ENCODE assay signal across 8 mouse cellular contexts in the genomic region with DNA sequence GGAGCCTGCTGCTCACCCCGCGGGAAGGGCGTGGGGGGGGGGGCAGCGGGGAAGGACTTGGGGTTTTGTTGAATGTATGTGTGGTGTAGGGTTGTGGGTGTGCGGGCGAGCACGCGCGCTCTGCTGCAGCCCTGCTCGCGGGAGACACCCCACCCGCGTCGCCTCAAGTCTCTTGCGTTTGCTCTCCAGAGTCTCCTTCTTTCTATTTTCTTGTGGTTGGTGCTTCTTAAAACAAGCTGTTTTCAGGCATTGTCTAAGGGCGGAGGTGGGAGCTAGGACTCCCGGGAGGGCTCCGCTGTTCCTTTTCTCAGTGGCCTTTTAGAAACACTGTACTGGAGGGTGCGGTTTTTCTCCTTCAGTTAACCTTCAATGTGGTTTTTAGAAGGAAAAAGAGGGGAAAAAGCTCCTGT. TPM values are rescaled to one million over a fixed set of nuclear protein-coding genes. Genes with fewer than 3 reads are reported as not detected.
DNase-seq lines count a peak whose midpoint lies in the region; ATAC-seq and TF ChIP-seq lines count a peak whose summit lies in the region.

Tmsb10 (minus strand) TSS at position 87 of the 410 bp plus-strand sequence.

- TF ChIP-seq CTCF in kidney, postnatal 0 days (IDR thresholded peaks at IDR 0.05; ENCODE audit: low read depth): no peak

- H3K36me3 ChIP-seq in kidney, postnatal 0 days (ENCODE audit: insufficient read depth, low read length): no peaks in the 10 kb centered on the region
- H3K36me3 ChIP-seq in forebrain, embryonic 14.5 days (ENCODE audit: control insufficient read depth, insufficient read depth, low read length): no peaks in the 10 kb centered on the region; the same call in 1 of the 2 replicates
- no peaks in the 10 kb centered on the region; the same call in 1 of the 2 replicates for H3K36me3 ChIP-seq in hindbrain, embryonic 13.5 days
- no peaks in the 10 kb centered on the region for H3K36me3 ChIP-seq in liver, embryonic 16.5 days (ENCODE audit: control insufficient read depth, insufficient read depth)

- H3K4me3 ChIP-seq in kidney, postnatal 0 days (replicated peaks; ENCODE audit: low read depth, low read length): peak within 1 kb of the TSS; percentile 84
- H3K4me3 ChIP-seq in forebrain, embryonic 14.5 days (ENCODE audit: low read depth, low read length): peak within 1 kb of the TSS; percentile 94
- H3K4me3 ChIP-seq in hindbrain, embryonic 13.5 days: peak within 1 kb of the TSS; percentile 95
- peak within 1 kb of the TSS; percentile 70 for H3K4me3 ChIP-seq in liver, embryonic 16.5 days (ENCODE audit: low read depth, low read length)

- peak within 1 kb of the TSS; percentile 82 for H3K9ac ChIP-seq in kidney, postnatal 0 days (ENCODE audit: low read depth, low read length)
- H3K9ac ChIP-seq in forebrain, embryonic 14.5 days (ENCODE audit: low read length): peak within 1 kb of the TSS; percentile 100
- peak within 1 kb of the TSS; percentile 100 for H3K9ac ChIP-seq in hindbrain, embryonic 13.5 days
- peak within 1 kb of the TSS; percentile 67 for H3K9ac ChIP-seq in liver, embryonic 16.5 days (ENCODE audit: low read depth, low read length)

- H3K4me2 ChIP-seq in kidney, postnatal 0 days (ENCODE audit: low read length): peak within 1 kb of the TSS; percentile 85
- H3K4me2 ChIP-seq in forebrain, embryonic 14.5 days (ENCODE audit: low read length): peak within 1 kb of the TSS; percentile 61
- H3K4me2 ChIP-seq in hindbrain, embryonic 13.5 days: peak within 1 kb of the TSS; percentile 69
- peak within 1 kb of the TSS; percentile 83 for H3K4me2 ChIP-seq in liver, embryonic 16.5 days (ENCODE audit: low read depth, low read length)

- DNase-seq in kidney, postnatal 0 days (ENCODE audit: low spot score): peak; percentile 64
- DNase-seq in kidney, postnatal 10 days: no peak
- peak; percentile 77 for DNase-seq in R1 (ENCODE audit: low read depth, low spot score)
- no peak for DNase-seq in forebrain, embryonic 14.5 days (ENCODE audit: low spot score)
- no peak for DNase-seq in c-Kit-positive CD71-positive TER-119-positive erythroid progenitor cells, embryonic 14.5 days (ENCODE audit: low spot score)
- no peak for DNase-seq in thymus, adult 18-20 months

- no peak; the same call in 1 of the 2 replicates for ATAC-seq in kidney, postnatal 0 days (replicated peaks; ENCODE audit: low FRiP score, low read depth)
- peak; percentile 74 for ATAC-seq in forebrain, embryonic 14.5 days
- ATAC-seq in hindbrain, embryonic 13.5 days (ENCODE audit: low FRiP score): peak; percentile 76
- ATAC-seq in liver, embryonic 16.5 days (ENCODE audit: low read depth): no peak; the same call in 1 of the 2 replicates

- WGBS in kidney, postnatal 0 days: 0% methylated on average over 19 of the region's 19 CpGs
- 1% methylated on average over 18 of the region's 19 CpGs for WGBS in forebrain, embryonic 14.5 days
- WGBS in hindbrain, embryonic 13.5 days: 1% methylated on average over 19 of the region's 19 CpGs
- 1% methylated on average over 19 of the region's 19 CpGs for WGBS in liver, embryonic 16.5 days (ENCODE audit: insufficient replicate concordance)

- no peaks in the 10 kb centered on the region for H3K9me3 ChIP-seq in kidney, postnatal 0 days (replicated peaks; ENCODE audit: low read length)
- H3K9me3 ChIP-seq in forebrain, embryonic 14.5 days (replicated peaks; ENCODE audit: control insufficient read depth, low read length): no peaks in the 10 kb centered on the region
- no peaks in the 10 kb centered on the region for H3K9me3 ChIP-seq in hindbrain, embryonic 13.5 days
- no peaks in the 10 kb centered on the region for H3K9me3 ChIP-seq in liver, embryonic 16.5 days (replicated peaks; ENCODE audit: control insufficient read depth, low read length)

- H3K4me1 ChIP-seq in kidney, postnatal 0 days (replicated peaks; ENCODE audit: insufficient read depth, low read length): 0 out of 2 replicates have a peak, but pooled peaks cover 8% of the 10 kb centered on the region
- peaks cover 5% of the 10 kb centered on the region for H3K4me1 ChIP-seq in forebrain, embryonic 14.5 days (ENCODE audit: control insufficient read depth, insufficient read depth, low read length)
- peaks cover 26% of the 10 kb centered on the region for H3K4me1 ChIP-seq in hindbrain, embryonic 13.5 days (replicated peaks)
- H3K4me1 ChIP-seq in liver, embryonic 16.5 days (ENCODE audit: control insufficient read depth, low read depth, low read length): peaks cover 13% of the 10 kb centered on the region

- H3K27me3 ChIP-seq in kidney, postnatal 0 days (ENCODE audit: insufficient read depth, low read length): no peaks in the 10 kb centered on the region
- no peaks in the 10 kb centered on the region for H3K27me3 ChIP-seq in forebrain, embryonic 14.5 days (replicated peaks; ENCODE audit: control insufficient read depth, insufficient read depth, low read length)
- no peaks in the 10 kb centered on the region for H3K27me3 ChIP-seq in hindbrain, embryonic 13.5 days
- peaks cover 9% of the 10 kb centered on the region for H3K27me3 ChIP-seq in liver, embryonic 16.5 days (ENCODE audit: control insufficient read depth, insufficient read depth, low read depth, low read length)

- H3K27ac ChIP-seq in kidney, postnatal 0 days: peak within 1 kb of the TSS; percentile 81
- peak within 1 kb of the TSS; percentile 94 for H3K27ac ChIP-seq in forebrain, embryonic 14.5 days (ENCODE audit: low read depth, low read length)
- peak within 1 kb of the TSS; percentile 99 for H3K27ac ChIP-seq in hindbrain, embryonic 13.5 days
- peak within 1 kb of the TSS; percentile 14; the same call in 1 of the 2 replicates for H3K27ac ChIP-seq in liver, embryonic 16.5 days (ENCODE audit: low read length)

RNA-seq across cellular contexts. Expression of gene Tmsb10, which starts in this region (rescaled TPM):
- polyA plus RNA-seq in kidney, postnatal 0 days (2015; fragmentation: Nextera tagmentation; extraction: Ambion mirVana): 2,182 and 2,224 TPM in 2 replicates
- 4,907 and 5,462 TPM in 2 replicates for polyA plus RNA-seq in forebrain, embryonic 14.5 days (2014; fragmentation: Nextera tagmentation; extraction: Ambion mirVana)
- 5,412 and 5,881 TPM in 2 replicates for polyA plus RNA-seq in hindbrain, embryonic 13.5 days (2015; fragmentation: Nextera tagmentation; extraction: Ambion mirVana)
- 255 and 258 TPM in 2 replicates for polyA plus RNA-seq in liver, embryonic 16.5 days (2015; fragmentation: Nextera tagmentation; extraction: Ambion mirVana)

Comparison
In these comparisons a context has a peak if more than half of its experiments do, and no peak if none do; other contexts are left out.
1. DNase-seq: peak in kidney, postnatal 0 days (single experiment) and R1 (single experiment); none in kidney, postnatal 10 days (single experiment), forebrain, embryonic 14.5 days (single experiment), c-Kit-positive CD71-positive TER-119-positive erythroid progenitor cells, embryonic 14.5 days (single experiment) and thymus, adult 18-20 months (0 of 2).
2. ATAC-seq: peak in forebrain, embryonic 14.5 days (single experiment) and hindbrain, embryonic 13.5 days (single experiment); none in kidney, postnatal 0 days (single experiment) and liver, embryonic 16.5 days (single experiment).
3. H3K27ac ChIP-seq: peak in every context shown above with its lines; median percentile 99 in hindbrain, embryonic 13.5 days; 94 in forebrain, embryonic 14.5 days; 81 in kidney, postnatal 0 days; 14 in liver, embryonic 16.5 days.
4. Peak in every context shown above with its lines, with median percentiles within 50 percentile points of each other: H3K4me2 ChIP-seq, H3K4me3 ChIP-seq and H3K9ac ChIP-seq.